Mouse (Mus musculus) retina, adult 2 months (tissue): ENCODE results near the gene Gm14692.
"Not testable (repeated sequence)": the region's sequence is repeated elsewhere in the genome, so short reads cannot be mapped to it uniquely, and the experiment has no call there.

Experiments used
- DNase-seq: peaks from one replicate; pipeline ENCODE4 v3.0.0-alpha.2; 2012; ENCODE audit warnings: low read depth, low spot score

The Gm14692 gene

GRCm38 (mm10) chrX:67695398-67695797 is at the start of gene Gm14692:
Gene Gm14692, plus strand, starts transcription at chrX:67695698.
- not testable (repeated sequence) for DNase-seq

- not testable (repeated sequence) for DNase-seq
Measured at GRCm38 (mm10) chrX:67693462-67693861, 2.0 kb upstream of the Gm14692 start, which contains the start of gene Gm1140. Gene Gm1140, minus strand, starts transcription at chrX:67693562.
